Mouse (Mus musculus): ENCODE data around the gene Dcpp1.
"Not testable (repeated sequence)": the region's sequence is repeated elsewhere in the genome, so short reads cannot be mapped to it uniquely, and the experiment has no call there.

The Dcpp1 gene

DNA sequence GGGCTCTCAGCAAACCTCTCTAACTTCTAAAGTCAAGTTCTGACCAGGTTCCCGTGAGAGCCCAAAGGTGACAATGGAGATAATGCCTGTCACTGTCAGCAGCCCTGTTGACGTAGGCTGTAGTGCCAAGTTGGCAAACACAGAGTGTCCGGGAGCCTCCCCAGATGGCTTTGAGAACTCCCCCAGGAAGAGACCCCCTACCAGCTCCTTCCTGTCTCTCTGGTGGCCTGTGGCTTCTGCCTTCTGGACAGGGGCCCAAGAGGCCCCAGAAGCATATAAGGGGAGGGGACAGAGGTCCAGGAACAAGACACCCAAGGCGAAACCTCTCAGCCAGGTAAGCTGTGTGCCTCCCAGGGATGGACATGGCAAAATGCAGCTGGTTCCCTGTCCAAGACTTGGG, at the start of gene Dcpp1, which contains the start of gene Dcpp2:
Gene Dcpp1, plus strand, starts transcription at position 301 of the 400 bp plus-strand sequence.
Gene Dcpp2, plus strand, starts transcription at position 305 of the 400 bp plus-strand sequence.
- not testable (repeated sequence) for DNase-seq

DNA sequence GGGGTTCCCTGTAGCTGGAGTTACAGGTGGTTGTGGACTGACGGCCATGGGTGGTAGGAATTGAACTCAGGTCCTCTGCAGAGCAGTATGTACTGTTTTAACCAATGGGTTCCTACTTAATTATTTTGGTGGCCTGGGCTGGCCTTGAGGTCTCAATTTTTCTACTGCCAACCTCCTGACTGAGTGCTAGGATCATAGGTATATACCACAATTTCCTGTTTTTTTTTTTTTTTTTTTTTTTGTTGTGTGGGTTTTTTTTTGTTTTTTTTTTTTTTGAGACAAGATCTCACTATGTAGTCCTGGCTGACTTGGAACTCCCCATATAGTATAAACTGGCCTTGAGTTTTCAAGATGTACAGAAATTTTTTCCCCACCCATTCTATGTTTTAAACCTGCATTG, 49.5 kb upstream of the Dcpp1 start:
- DNase-seq, result no peak

DNA sequence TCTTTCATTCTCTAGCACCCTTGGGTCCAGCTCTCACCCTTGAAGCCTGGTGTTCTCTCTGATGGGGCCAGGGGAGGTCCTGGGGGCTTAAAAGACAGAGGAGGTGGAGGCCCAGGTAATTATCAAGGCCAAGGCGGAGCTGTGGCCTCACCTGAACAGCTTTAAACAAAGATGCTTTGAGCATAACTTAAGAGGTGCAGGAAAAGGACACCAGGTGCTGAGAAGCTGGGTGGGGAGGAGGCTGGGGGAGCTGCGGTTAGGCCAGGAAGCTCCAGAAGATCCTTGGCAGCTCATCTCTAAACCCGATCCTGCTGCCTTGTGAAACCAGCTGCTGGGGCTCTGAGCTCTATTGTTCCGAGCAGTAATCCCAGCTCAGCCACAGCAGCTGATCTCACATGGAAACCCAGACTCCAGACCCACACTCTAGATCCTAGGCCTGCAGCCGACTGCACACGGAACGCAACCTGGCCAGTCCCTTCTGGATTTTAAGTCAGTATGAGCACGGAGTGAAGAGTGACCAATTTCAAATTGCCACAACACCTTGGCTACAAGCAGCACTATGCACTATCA, 44.6 kb upstream of the Dcpp1 start, which contains the start of gene Prss33:
Gene Prss33, minus strand, starts transcription at position 51 of the 570 bp plus-strand sequence.
- DNase-seq, result no peak

- DNase-seq, result peak; percentile 82
Observed at GRCm38 (mm10) chr17:23841145-23841544, 39.5 kb upstream of the Dcpp1 start.

GRCm38 (mm10) chr17:23843141-23843811, 37.4 kb upstream of the Dcpp1 start:
- peak; percentile 85 for DNase-seq

GRCm38 (mm10) chr17:23843812-23844273, 36.8 kb upstream of the Dcpp1 start, which contains the start of the genes Prss32 and Prss41:
TSS of gene Prss32 (plus strand) at chr17:23843855.
TSS of gene Prss41 (minus strand) at chr17:23844172.
- DNase-seq, result peak; percentile 92

GRCm38 (mm10) chr17:23850028-23850427, 30.6 kb upstream of the Dcpp1 start:
- no peak for DNase-seq

DNA sequence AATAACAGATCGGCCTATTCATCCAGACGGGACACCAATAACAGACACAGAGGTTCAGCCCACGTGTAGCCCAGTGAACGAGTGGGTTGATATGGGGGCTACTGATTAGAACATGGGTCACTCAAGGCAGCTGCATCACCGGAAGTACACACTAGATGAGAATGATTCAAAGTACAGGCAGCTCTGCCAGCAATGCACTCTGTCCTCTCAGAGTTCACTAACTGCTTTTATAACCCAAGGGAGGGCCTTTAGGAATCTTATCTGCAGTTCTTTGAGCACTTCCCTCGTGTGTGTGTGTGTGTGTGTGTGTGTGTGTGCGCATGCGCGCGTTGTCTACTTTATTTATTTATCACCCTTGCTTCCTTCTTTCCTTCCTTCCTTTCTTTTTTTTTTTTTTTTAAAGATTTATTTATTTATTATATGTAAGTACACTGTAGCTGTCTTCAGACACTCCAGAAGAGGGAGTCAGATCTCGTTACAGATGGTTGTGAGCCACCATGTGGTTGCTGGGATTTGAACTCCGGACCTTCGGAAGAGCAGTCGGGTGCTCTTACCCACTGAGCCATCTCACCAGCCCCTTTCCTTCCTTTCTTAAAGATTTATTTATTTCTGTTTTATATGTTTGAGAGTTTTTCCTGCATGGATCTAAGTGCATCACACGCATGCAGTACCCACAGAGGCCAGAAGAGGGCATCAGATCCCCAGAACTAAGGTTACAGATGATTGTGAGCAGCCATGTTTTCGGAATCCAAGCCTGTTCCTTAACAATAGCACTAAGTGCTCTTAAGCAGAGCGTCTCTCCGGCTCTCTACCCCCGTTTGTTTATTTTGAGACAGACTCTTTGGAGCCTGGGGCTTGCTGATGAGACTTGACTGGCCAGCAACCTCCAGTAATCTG, 29.6 kb upstream of the Dcpp1 start:
- peak; percentile 88 for DNase-seq

DNA sequence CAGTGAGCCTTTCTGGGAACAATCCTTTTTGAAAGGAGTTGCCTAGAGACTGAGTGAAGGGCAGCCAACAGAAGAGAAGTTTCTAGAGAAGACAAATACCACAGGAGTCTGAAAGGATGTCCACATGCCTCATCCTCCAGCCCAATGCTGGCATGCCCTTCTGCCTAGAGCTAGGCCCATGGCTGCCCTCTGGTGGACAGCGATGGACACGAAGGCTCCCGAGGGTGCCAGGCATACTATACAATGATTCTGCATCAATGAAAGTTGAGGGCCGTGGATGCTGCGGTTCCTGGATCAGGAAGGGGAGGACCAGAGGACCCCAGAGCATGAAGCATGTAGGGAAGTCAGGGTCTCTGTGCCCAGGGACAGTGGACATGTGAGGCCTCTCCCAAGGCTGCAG, 27.4 kb upstream of the Dcpp1 start:
- peak; percentile 90 for DNase-seq

DNA sequence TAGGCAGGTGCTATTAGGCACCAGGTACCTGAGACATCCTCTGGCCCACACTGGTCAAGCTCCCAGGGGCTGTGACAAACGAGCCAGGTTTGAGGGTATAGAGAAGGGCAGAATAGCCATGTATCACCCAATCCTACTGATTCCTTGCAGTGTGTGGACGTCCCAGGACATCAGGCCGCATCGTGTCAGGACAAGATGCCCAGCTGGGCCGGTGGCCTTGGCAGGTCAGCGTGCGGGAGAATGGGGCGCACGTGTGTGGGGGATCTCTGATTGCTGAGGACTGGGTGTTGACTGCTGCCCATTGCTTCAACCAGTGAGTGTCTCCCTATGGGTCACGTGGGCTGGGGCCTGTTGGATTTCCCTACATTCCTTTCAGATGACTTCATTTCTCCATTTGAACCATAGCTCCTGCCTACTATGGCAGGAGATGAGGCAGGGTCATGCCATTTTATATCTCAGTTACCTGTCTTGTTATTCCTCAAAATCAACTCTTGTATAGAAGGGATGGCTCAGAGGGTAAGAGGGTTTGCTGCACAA, 26.4 kb upstream of the Dcpp1 start:
- peak; percentile 87 for DNase-seq

- peak; percentile 82 for DNase-seq
Observed at GRCm38 (mm10) chr17:23857193-23857592, 23.5 kb upstream of the Dcpp1 start.

DNA sequence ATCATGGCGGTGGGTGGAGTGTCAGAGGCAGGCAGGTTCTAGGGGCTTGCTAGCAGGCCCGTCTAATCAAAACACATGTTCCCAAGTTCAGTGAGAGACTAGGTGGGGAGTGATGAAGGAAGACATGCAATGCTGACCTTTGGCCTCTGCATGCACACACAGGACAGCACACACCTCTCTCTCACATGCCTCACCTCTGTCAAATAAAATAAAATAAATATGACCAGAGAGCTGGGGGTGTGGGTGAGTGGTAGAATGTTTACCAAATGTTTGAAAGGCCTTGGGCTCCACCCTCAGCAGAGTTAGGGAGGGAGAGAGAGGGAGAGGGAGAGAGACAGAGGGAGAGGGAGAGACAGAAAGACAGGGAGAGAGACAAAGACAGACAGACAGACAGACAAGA, 22.8 kb upstream of the Dcpp1 start:
- DNase-seq, result no peak

DNA sequence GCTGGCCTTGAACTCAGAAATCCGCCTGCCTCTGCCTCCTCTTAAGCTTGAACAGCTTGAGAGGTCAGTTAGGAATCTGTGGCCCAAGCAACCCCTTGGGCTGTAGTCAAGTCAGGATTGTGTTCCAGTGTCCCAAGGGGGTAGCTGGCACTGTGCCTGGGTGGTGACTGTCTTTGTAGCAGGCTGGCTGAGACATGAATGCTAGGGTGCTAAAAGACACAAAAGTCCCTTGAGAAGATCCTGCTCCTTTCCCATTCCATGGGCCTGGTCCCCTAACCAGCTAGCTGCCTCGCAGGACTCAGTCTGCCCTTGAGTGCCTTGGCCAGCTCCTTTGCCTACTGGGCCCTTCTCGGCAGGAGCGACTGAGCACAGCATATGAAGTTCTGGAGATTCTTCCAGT, 17.8 kb upstream of the Dcpp1 start:
- peak; percentile 81 for DNase-seq

DNA sequence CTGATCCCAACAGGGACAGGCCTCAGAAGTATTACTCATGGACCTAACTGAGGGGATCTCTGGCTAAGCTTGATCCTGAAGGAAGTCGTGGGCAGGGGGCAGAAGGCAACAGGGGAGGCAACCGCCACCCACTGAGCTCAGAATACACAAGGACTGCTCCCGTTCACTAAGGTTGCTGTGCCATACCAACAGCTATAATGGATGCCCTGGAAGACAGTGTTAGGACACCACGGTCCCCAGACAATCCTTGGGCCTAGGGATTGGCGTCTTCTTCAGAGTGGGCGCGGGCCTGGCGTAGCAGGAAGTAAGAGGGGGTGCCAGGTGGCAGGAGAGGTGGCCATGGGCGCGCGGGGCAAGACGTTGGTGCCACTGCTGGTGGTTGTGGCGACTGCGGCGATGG, 12.9 kb upstream of the Dcpp1 start, which contains the start of gene Prss21:
Gene Prss21, plus strand, starts transcription at position 301 of the 400 bp plus-strand sequence.
- no peak for DNase-seq

DNA sequence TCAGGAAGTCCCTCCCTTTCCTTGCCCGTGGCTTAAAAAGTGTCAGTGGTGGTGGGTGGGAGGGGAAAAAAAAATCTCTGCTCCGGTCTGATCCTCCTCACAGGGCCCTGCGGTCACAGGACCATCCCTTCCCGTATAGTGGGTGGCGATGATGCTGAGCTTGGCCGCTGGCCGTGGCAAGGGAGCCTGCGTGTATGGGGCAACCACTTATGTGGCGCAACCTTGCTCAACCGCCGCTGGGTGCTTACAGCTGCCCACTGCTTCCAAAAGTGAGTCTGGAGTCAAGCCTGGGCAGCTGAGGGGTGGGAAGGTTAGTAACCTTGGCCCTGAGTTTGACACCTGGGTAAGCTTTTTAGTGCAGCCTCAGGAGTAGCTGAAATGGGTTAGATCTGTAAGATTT, 12.2 kb upstream of the Dcpp1 start:
- peak; percentile 79 for DNase-seq

- DNase-seq, result peak; percentile 94
Observed at GRCm38 (mm10) chr17:23873884-23874856, 6.5 kb upstream of the Dcpp1 start.

DNA sequence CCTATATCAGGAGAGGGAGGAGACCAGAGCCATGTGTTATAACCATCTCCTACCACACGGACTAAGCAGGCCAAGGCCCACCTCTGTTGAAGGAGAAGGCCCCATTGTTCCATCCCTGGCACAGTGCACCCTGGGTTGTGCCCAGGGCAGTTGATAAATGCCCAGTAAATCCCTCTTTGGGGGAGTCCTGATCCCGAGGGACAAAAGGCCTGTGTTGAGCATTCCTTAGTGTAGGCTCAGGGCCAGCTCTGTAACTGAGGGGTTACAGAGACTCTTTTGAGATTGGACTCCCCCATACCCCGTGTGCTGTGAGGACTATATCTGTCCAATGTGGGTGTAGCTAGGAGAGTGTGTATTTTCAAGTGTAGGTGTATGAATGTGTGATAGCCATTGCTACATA, 3.9 kb upstream of the Dcpp1 start:
- no peak for DNase-seq

DNA sequence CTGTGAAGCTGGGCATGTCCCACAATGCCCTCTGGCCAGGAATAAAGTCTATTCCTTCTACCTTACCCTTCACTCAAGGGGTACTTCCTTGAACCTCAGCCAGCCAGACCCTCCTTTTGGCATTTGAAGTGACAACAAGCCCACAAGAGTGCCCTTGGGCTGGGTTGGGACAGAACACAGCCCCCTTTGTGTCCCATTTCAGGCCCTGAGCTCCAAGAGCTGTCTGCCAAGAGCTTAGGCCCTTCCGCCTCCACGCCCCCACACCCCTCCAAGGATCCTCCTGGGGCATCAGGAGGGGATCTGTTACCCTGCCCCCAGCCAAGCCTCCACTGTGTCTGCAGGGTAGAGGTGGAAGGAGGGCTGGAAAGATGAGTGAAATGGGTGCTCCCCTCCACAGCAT, 3.5 kb upstream of the Dcpp1 start:
- DNase-seq, result peak; percentile 77

DNA sequence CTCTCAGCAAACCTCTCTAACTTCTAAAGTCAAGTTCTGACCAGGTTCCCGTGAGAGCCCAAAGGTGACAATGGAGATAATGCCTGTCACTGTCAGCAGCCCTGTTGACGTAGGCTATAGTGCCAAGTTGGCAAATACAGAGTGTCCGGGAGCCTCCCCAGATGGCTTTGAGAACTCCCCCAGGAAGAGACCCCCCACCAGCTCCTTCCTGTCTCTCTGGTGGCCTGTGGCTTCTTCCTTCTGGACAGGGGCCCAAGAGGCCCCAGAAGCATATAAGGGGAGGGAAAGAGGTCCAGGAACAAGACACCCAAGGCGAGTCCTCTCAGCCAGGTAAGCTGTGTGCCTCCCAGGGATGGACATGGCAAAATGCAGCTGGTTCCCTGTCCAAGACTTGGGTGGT, 36.5 kb downstream of the Dcpp1 start, which contains the start of gene Dcpp3:
Gene Dcpp3, plus strand, starts transcription at position 301 of the 400 bp plus-strand sequence.
- DNase-seq, result peak; percentile 61

- DNase-seq, result peak; percentile 100
Observed at GRCm38 (mm10) chr17:23924531-23925007, 43.9 kb downstream of the Dcpp1 start.

GRCm38 (mm10) chr17:23925090-23925493, 44.4 kb downstream of the Dcpp1 start:
- peak; percentile 98 for DNase-seq

All from heart, adult 11 months (tissue).